Mouse (Mus musculus) kidney, adult 2 months (tissue): ENCODE results near the gene Lrrc4. TPM values are rescaled to one million over a fixed set of nuclear protein-coding genes. Genes with fewer than 3 reads are reported as not detected.

Experiments
- DNase-seq: peaks from one replicate; pipeline ENCODE4 v3.0.0; 2021
- H3K27ac ChIP-seq: fragments of 200-500 bp; 2 replicates; pipeline ENCODE4 v1.5.1; 2012; ENCODE audit warnings: low read depth, low read length, control low read depth, inconsistent platforms; ENCODE audit not compliant: insufficient read depth
- H3K27me3 ChIP-seq: fragments of 200-500 bp; replicated peaks from 2 replicates; pipeline ENCODE4 v1.6.1; 2012; ENCODE audit warnings: mild to moderate bottlenecking, moderate library complexity, low read length, inconsistent platforms; ENCODE audit not compliant: control insufficient read depth, insufficient read depth
- H3K36me3 ChIP-seq: fragments of 200-500 bp; 2 replicates; pipeline ENCODE4 v1.6.1; 2012; ENCODE audit warnings: mild to moderate bottlenecking, moderate library complexity, low read length, inconsistent platforms; ENCODE audit not compliant: control insufficient read depth, insufficient read depth
- H3K4me1 ChIP-seq: fragments of 200-500 bp; 2 replicates; pipeline ENCODE4 v1.6.1; 2011; ENCODE audit warnings: low read length; ENCODE audit not compliant: control insufficient read depth, insufficient read depth
- H3K4me3 ChIP-seq: fragments of 200-500 bp; 2 replicates; pipeline ENCODE4 v1.5.1; 2011; ENCODE audit warnings: mild to moderate bottlenecking, low read depth, low read length, control low read depth; ENCODE audit not compliant: insufficient read depth
- CTCF ChIP-seq: fragments of 200-500 bp; conservative IDR thresholded peaks from 2 replicates; pipeline ENCODE4 v1.5.1; 2011; ENCODE audit warnings: low read depth, mild to moderate bottlenecking, control low read depth, low read length, moderate library complexity, mixed read lengths; ENCODE audit not compliant: insufficient read depth, insufficient read length
- POLR2A ChIP-seq: fragments of 200-500 bp; IDR thresholded peaks from one replicate; pipeline ENCODE4 v1.6.1; 2011; ENCODE audit warnings: low read depth, low read length, control low read depth
- WGBS: fragments of 180-500 bp; shearing (Covaris S2); methylation state at CpG from one replicate; pipeline ENCODE4 v1.1.7; 2018; 5-methylcytosine and 5-hydroxymethylcytosine counted together
- polyA plus RNA-seq: library from polyadenylated mRNA; depleted of rRNA; stranded (reverse); fragments of >200 nt; gene quantifications from 2 replicates; pipeline ENCODE4 v1.2.3, GENCODE M21; 2012; rRNA removed

The Lrrc4 gene
- polyA plus RNA-seq, 1 experiment: 0.56 TPM

GRCm38 (mm10) chr6:28618299-28618698, 213.2 kb downstream of the Lrrc4 start:
- DNase-seq: no peak
- H3K27ac ChIP-seq: no peak overlapping the region
- 64% methylated on average over 3 of the region's 3 CpGs for WGBS
- no peaks in the 10 kb centered on the region for H3K27me3 ChIP-seq
- H3K4me3 ChIP-seq: no peak overlapping the region
- TF ChIP-seq POLR2A: no peak
- no peak for TF ChIP-seq CTCF
- H3K36me3 ChIP-seq: no peaks in the 10 kb centered on the region
- H3K4me1 ChIP-seq: peaks cover 5% of the 10 kb centered on the region; the same call in 1 of the 2 replicates

- 82% methylated on average over 3 of the region's 3 CpGs for WGBS
- no peak for DNase-seq
- no peak for TF ChIP-seq POLR2A
- no peak for TF ChIP-seq CTCF
- no peak overlapping the region for H3K27ac ChIP-seq
- no peaks in the 10 kb centered on the region for H3K27me3 ChIP-seq
- no peak overlapping the region for H3K4me3 ChIP-seq
- peaks cover 5% of the 10 kb centered on the region; the same call in 1 of the 2 replicates for H3K4me1 ChIP-seq
- no peaks in the 10 kb centered on the region for H3K36me3 ChIP-seq
These were observed 215.6 kb downstream of the Lrrc4 start for GRCm38 (mm10) chr6:28615966-28616365.

GRCm38 (mm10) chr6:28615408-28615807, 216.1 kb downstream of the Lrrc4 start:
- no peaks in the 10 kb centered on the region for H3K27me3 ChIP-seq
- H3K27ac ChIP-seq: no peak overlapping the region
- H3K4me1 ChIP-seq: peaks cover 5% of the 10 kb centered on the region; the same call in 1 of the 2 replicates
- TF ChIP-seq CTCF (no peak), POLR2A (no peak)
- no peak overlapping the region for H3K4me3 ChIP-seq
- DNase-seq: no peak
- no peaks in the 10 kb centered on the region for H3K36me3 ChIP-seq
- WGBS: 78% methylated on average over 3 of the region's 3 CpGs

- 86% methylated on average over 4 of the region's 4 CpGs for WGBS
- Histone ChIP-seq H3K4me3 (no peak overlapping the region), H3K27me3 (no peaks in the 10 kb centered on the region), H3K27ac (no peak overlapping the region), H3K36me3 (no peaks in the 10 kb centered on the region), H3K4me1 (peaks cover 5% of the 10 kb centered on the region; the same call in 1 of the 2 replicates)
- DNase-seq: no peak
- TF ChIP-seq CTCF: no peak
- TF ChIP-seq POLR2A: no peak
These were observed 216.7 kb downstream of the Lrrc4 start for GRCm38 (mm10) chr6:28614856-28615255.

GRCm38 (mm10) chr6:28613441-28613840, 218.1 kb downstream of the Lrrc4 start:
- Histone ChIP-seq H3K27ac (no peak overlapping the region), H3K27me3 (no peaks in the 10 kb centered on the region), H3K36me3 (no peaks in the 10 kb centered on the region), H3K4me3 (no peak overlapping the region), H3K4me1 (peaks cover 2% of the 10 kb centered on the region; the same call in 1 of the 2 replicates)
- DNase-seq: no peak
- 91% methylated on average over 4 of the region's 4 CpGs for WGBS
- TF ChIP-seq POLR2A (no peak), CTCF (no peak)

Other genes with a start within 250 kb of the Lrrc4 start
- 1.4 and 2.6 TPM in 2 replicates for gene Lep, start 228.5 kb upstream of the Lrrc4 start, polyA plus RNA-seq